Mouse (Mus musculus) small intestine, adult 2 months (tissue): ENCODE results near the gene Smad6. TPM values are rescaled to one million over a fixed set of nuclear protein-coding genes. Genes with fewer than 3 reads are reported as not detected.

Experiments
- H3K27ac ChIP-seq: fragments of 200-500 bp; 2 replicates; pipeline ENCODE4 v1.5.1; 2012; ENCODE audit warnings: low read depth, low read length, control low read depth, inconsistent platforms; ENCODE audit not compliant: insufficient read depth
- H3K27me3 ChIP-seq: fragments of 200-500 bp; 2 replicates; pipeline ENCODE4 v1.6.1; 2012; ENCODE audit warnings: mild to moderate bottlenecking, moderate library complexity, low read length, inconsistent platforms; ENCODE audit not compliant: control insufficient read depth, insufficient read depth
- H3K36me3 ChIP-seq: fragments of 200-500 bp; 2 replicates; pipeline ENCODE4 v1.6.1; 2012; ENCODE audit warnings: mild to moderate bottlenecking, low read length, control low read depth, inconsistent platforms; ENCODE audit not compliant: control insufficient read depth, insufficient read depth
- H3K4me1 ChIP-seq: fragments of 200-500 bp; 2 replicates; pipeline ENCODE4 v1.6.1; 2012; ENCODE audit warnings: low read length, inconsistent platforms, mixed read lengths; ENCODE audit not compliant: control insufficient read depth, insufficient read depth, insufficient read length
- H3K4me3 ChIP-seq: fragments of 200-500 bp; 2 replicates; pipeline ENCODE4 v1.5.1; 2012; ENCODE audit warnings: low read depth, mild to moderate bottlenecking, control low read depth, inconsistent platforms, low read length, moderate library complexity
- CTCF ChIP-seq: fragments of 200-500 bp; IDR thresholded peaks from 2 replicates; pipeline ENCODE4 v1.5.1; 2012; ENCODE audit warnings: low read depth, mild to moderate bottlenecking, control low read depth, inconsistent platforms, low read length, moderate library complexity, mixed read lengths; ENCODE audit not compliant: insufficient replicate concordance, insufficient read length; ENCODE audit errors: extremely low read depth
- POLR2A ChIP-seq: fragments of 200-500 bp; IDR thresholded peaks from 2 replicates; pipeline ENCODE4 v1.6.1; 2012; ENCODE audit warnings: low read depth, mild to moderate bottlenecking, control low read depth, inconsistent platforms, low read length, moderate library complexity
- WGBS: fragments of 180-500 bp; shearing (Covaris S2); methylation state at CpG from one replicate; pipeline ENCODE4 v1.1.7; 2018; 5-methylcytosine and 5-hydroxymethylcytosine counted together
- polyA plus RNA-seq: library from polyadenylated mRNA; depleted of rRNA; stranded (reverse); fragments of >200 nt; gene quantifications from 2 replicates; pipeline ENCODE4 v1.2.3, GENCODE M21; 2012

Gene Smad6
- polyA plus RNA-seq, 1 experiment = 90.4 TPM

- 19% methylated on average over 6 of the region's 6 CpGs for WGBS
- Histone ChIP-seq H3K4me3 (no peak overlapping the region), H3K27me3 (no peaks in the 10 kb centered on the region), H3K4me1 (peaks cover 9% of the 10 kb centered on the region), H3K36me3 (peaks cover 22% of the 10 kb centered on the region), H3K27ac (no peak overlapping the region)
- TF ChIP-seq CTCF (no peak), POLR2A (no peak)
These were observed 7.1 kb downstream of the Smad6 start for GRCm38 (mm10) chr9:64014801-64015200.

GRCm38 (mm10) chr9:64011356-64011755, 10.5 kb downstream of the Smad6 start:
- H3K4me1 ChIP-seq = peaks cover 7% of the 10 kb centered on the region
- peak; percentile 22; the same call in 1 of the 2 replicates for TF ChIP-seq CTCF
- TF ChIP-seq POLR2A = no peak
- H3K36me3 ChIP-seq = peaks cover 38% of the 10 kb centered on the region
- no peak overlapping the region for H3K4me3 ChIP-seq
- no peak overlapping the region for H3K27ac ChIP-seq
- 94% methylated on average over 1 of the region's 1 CpGs for WGBS
- H3K27me3 ChIP-seq = no peaks in the 10 kb centered on the region

DNA sequence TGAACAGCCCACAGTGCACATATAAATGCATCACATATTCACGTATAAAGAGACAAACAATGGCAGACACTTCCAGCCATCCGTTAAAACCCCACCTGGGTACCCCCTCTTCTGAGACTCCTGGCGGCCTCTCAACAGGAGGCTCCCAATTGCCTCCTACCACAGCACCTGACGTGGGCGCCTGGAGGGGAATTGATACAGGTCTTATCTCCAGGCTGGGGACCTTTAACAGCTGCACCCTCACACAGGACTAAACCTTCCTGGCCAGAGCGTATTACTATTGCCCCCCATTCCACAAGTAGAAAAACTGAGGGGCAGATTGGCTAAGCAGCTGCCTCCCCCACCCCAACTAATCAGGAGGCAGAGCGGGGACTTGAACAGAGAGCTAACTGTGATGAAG, 18.9 kb downstream of the Smad6 start:
- Histone ChIP-seq H3K27ac (no peak overlapping the region), H3K4me3 (no peak overlapping the region), H3K27me3 (no peaks in the 10 kb centered on the region), H3K36me3 (peaks cover 26% of the 10 kb centered on the region), H3K4me1 (peaks cover 14% of the 10 kb centered on the region; the same call in 1 of the 2 replicates)
- WGBS = 83% methylated on average over 7 of the region's 7 CpGs
- TF ChIP-seq CTCF (no peak), POLR2A (no peak)

DNA sequence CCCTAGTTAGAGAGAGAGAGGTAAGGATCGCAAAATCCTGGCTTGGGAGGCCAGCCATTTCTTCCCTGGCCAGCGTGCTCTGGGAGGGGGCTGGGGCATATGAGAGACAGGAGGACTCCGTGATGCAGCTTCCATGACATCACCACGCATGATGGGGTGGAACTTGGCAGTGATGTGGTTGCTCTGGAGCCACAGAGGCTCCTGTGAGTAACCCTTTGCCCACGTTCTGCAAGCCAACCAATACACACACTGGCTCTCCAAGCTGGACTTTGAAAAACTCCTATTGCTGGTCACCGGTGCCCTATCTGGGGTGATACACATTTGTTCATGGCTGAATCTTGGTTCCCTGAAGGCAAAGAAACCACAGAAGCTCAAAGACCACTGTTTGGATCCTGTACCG, 20.8 kb downstream of the Smad6 start:
- Histone ChIP-seq H3K36me3 (peaks cover 19% of the 10 kb centered on the region; the same call in 1 of the 2 replicates), H3K27me3 (no peaks in the 10 kb centered on the region), H3K4me3 (no peak overlapping the region), H3K4me1 (peaks cover 14% of the 10 kb centered on the region; the same call in 1 of the 2 replicates), H3K27ac (no peak overlapping the region)
- TF ChIP-seq CTCF (no peak), POLR2A (no peak)
- 83% methylated on average over 7 of the region's 7 CpGs for WGBS

DNA sequence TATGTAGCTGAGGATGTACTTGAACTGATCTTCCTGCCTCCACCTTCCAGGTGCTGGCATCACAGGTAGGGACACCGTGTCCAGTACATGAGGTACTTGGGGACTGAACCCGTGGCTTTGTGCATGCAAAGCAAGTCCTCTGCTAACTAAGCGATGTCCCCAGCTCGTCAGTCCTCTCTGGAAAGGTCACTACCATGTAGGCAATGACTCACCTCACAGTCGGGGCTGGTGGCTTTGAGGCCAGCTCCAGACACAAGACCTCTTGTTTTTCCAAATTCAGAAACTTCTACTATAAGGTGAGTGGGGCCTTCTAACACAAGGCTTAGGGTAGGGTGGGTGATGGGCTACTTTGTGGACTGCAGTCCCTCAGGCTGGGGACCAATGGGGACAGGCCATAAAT, 21.8 kb downstream of the Smad6 start:
- Histone ChIP-seq H3K36me3 (peaks cover 15% of the 10 kb centered on the region; the same call in 1 of the 2 replicates), H3K27me3 (no peaks in the 10 kb centered on the region), H3K27ac (no peak overlapping the region), H3K4me3 (no peak overlapping the region), H3K4me1 (peaks cover 14% of the 10 kb centered on the region; the same call in 1 of the 2 replicates)
- TF ChIP-seq POLR2A = no peak
- no peak for TF ChIP-seq CTCF
- 81% methylated on average over 5 of the region's 5 CpGs for WGBS

DNA sequence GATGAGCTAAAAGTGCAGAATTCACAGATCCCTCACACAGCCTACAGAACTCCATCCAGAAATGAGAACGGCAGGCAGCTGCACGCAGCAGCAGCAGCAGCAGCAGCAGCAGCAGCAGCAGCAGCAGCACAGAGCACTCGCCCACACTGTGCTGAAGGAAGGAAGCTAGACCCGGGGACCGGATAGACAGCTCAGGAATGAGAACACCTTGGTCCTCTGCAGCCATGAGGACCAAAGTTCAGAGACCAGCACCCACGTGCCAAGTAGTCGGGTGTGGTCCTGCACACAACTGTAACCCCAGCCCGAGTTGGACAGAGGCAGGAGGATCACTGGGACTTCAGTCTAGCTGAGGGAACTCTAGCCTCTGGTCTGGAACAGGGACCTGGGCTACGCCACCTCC, 22.7 kb downstream of the Smad6 start:
- Histone ChIP-seq H3K27me3 (no peaks in the 10 kb centered on the region), H3K4me3 (no peak overlapping the region), H3K4me1 (peaks cover 14% of the 10 kb centered on the region; the same call in 1 of the 2 replicates), H3K27ac (0 out of 2 replicates have a peak overlapping the region, but pooled peaks have one; percentile 10), H3K36me3 (peaks cover 12% of the 10 kb centered on the region; the same call in 1 of the 2 replicates)
- TF ChIP-seq CTCF = no peak
- no peak for TF ChIP-seq POLR2A
- WGBS = 30% methylated on average over 9 of the region's 9 CpGs

GRCm38 (mm10) chr9:63998026-63998425, 23.8 kb downstream of the Smad6 start:
- Histone ChIP-seq H3K27ac (no peak overlapping the region), H3K4me1 (peaks cover 14% of the 10 kb centered on the region; the same call in 1 of the 2 replicates), H3K4me3 (no peak overlapping the region), H3K36me3 (peaks cover 14% of the 10 kb centered on the region; the same call in 1 of the 2 replicates), H3K27me3 (no peaks in the 10 kb centered on the region)
- TF ChIP-seq POLR2A (no peak), CTCF (no peak)
- 88% methylated on average over 14 of the region's 14 CpGs for WGBS

GRCm38 (mm10) chr9:63997439-63997838, 24.4 kb downstream of the Smad6 start:
- Histone ChIP-seq H3K27me3 (no peaks in the 10 kb centered on the region), H3K27ac (no peak overlapping the region), H3K4me3 (no peak overlapping the region), H3K4me1 (peaks cover 14% of the 10 kb centered on the region; the same call in 1 of the 2 replicates), H3K36me3 (peaks cover 12% of the 10 kb centered on the region; the same call in 1 of the 2 replicates)
- no peak for TF ChIP-seq CTCF
- 68% methylated on average over 4 of the region's 4 CpGs for WGBS
